Mouse (Mus musculus): ENCODE results near the gene Gm10230.
"Not testable (repeated sequence)": the region's sequence is repeated elsewhere in the genome, so short reads cannot be mapped to it uniquely, and the experiment has no call there.

Gene Gm10230

GRCm38 (mm10) chrX:27494782-27495181, at the start of gene Gm10230:
Gene Gm10230 (minus strand): TSS chrX:27494882.
- not testable (repeated sequence) for DNase-seq (ENCODE audit: low spot score)

Data from urinary bladder, postnatal 25 days (tissue).